1 mouse cellular context compared by ENCODE assay signal in the genomic region with DNA sequence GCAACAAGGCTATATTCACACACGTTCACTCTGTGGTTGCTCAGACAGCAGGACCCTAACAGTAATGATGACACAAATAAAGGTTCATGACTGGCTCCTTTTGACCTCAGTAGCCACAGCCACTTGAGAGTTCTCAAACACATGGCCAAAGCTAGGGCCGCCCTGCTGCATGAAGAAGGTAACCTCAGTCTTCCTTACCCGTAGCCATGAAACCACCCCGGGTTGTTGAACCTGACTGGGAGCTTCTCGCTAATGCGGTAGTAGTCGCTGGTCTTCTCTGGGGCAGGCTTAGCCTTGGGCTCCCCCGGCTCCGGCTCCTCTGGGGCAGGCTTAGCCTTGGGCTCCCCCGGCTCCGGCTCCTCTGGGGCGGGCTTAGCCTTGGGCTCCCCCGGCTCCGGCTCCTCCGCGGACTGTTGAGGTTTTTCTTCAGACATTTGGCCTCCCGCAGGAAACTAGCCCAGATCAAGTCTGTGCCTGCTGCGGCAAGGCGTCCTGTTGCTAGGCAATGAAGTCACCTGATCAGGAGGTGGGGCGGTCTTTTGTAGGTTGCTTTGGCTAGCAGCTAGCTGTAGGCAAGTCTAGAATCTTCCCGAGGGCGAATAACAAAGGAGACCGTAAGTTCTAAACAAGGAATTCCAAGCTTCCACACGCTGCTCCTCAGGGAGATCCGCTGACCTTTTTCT.
TF ChIP-seq lines count a peak whose summit lies in the region.

A gene (minus strand): TSS at position 497 of the 683 bp plus-strand sequence.

TF ChIP-seq in myocyte, 11 proteins besides CTCF, POLR2A, EP300 and RAD21 (continued from another document):
- TF ChIP-seq USF1 (IDR thresholded peaks at IDR 0.05; ENCODE audit: low read depth) = peak; percentile 63
TF ChIP-seq in myocyte: peak in this region for 1.
